Mouse (Mus musculus): ENCODE measurements at regions not wholly inside any gene's neighbourhood (a gene's known extent, or its start where the extent isn't known, plus 50 kb on each side); places are given as distances from the start of the nearest gene placed in this dataset.

DNA sequence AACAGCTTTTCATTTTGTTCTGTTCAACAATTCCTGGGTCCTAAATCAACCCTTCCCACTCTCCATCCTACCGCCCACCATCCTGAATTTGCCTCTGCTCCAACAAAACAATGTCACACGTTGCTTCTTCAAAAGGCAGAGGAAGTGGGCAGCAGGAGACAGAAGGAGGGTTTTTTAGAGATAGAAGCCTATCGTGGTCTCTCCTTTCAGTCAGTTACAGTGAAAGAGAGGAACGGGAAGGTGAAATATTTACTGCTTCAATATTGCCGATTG is 181.7 kb downstream of the Rdh14 start:
- DNase-seq = no peak

DNA sequence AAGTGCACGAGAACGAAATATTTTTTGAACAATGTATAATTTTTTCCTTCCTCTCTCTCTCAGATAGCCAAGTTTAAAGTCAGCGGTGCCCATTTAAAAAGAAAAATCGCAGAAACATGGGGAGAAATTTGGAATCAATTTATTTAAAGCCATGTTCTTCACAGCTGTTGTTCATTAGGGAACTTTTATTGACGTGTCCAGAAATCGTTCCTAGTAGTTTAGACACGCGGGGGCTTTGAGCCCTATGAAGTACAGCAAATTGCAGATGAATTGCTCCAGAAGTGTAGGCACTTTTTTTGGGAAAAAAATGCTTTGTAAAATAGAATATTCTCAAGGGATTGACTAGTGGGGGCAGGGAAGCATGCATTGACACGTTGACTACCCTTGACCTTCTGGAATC is 182.8 kb downstream of the Rdh14 start:
- DNase-seq = no peak

DNA sequence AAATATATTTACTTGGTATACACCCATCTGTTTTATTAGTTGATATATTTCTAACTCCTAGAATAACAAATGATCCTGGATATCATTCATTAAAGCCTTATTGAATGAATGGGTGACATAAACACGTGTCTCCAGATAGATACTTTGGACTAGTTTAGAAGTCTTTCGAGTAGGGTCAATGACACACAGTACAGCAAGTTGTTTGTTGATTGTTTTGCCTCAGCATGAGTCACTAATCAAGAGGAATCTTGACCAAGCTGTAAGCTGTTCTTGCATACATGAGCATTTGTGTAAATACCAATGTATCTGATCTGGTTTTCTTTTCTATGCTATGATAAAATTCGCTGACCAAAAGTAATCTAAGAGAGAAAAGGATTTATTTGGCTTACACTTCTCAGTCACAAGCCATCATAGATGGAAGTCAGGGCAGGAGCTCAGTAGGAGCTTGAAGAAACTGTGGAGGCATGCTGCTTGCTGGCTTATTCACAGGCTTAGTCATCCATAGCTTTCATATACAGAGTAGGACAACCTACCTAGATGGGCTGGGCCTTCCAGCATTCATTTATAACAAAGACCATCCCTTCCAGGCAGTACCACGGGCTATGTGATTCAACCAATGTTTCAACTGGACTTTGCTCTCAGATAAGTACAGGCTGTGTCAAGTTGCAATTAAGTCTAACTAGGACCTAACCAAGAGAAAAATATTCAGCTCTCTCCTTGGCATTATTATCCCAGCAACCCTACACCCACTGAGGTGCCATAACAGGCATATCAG is 192.5 kb downstream of the Rdh14 start:
- DNase-seq = no peak

DNA sequence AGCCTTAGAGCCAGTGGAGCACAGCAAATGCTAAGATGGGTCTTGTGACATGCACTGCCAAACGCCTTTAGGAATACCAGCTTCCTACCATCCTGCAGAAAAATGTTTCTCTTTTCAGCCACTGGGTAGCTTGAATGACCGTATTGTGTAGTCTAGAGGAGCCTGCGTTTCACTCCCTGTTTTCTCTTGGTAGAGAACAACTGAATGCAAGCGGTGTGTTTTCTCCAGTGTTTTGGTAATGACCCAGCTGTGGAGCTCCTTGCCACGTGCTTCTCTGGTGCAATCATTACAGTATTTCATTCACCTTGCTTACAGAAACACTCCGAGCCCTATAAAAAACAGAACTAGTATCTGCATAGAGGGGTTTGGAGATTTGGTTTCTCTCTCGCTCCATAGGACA is 193.5 kb downstream of the Rdh14 start:
- DNase-seq = peak in 1 of 2 experiments; percentile 10

DNA sequence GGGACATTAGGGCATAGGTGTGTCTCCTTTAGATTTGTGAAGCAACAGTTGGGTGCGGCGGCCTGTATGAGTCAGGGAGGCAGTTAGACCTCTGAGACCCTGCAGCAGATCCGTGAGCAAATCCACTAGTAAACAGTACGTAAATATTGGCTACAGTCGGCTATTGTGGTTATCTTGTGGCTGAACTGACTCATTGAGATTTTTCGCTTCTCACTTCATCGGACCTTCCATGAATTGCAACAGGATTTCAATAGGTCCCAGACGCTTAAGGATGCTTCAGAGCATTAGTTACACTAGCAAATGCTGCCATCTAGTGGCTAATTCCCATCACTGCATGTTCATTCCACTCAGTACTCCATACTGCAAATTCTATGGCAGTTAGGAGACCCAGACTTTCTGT is 199.0 kb downstream of the Rdh14 start:
- DNase-seq = peak; percentile 40 to 79

DNA sequence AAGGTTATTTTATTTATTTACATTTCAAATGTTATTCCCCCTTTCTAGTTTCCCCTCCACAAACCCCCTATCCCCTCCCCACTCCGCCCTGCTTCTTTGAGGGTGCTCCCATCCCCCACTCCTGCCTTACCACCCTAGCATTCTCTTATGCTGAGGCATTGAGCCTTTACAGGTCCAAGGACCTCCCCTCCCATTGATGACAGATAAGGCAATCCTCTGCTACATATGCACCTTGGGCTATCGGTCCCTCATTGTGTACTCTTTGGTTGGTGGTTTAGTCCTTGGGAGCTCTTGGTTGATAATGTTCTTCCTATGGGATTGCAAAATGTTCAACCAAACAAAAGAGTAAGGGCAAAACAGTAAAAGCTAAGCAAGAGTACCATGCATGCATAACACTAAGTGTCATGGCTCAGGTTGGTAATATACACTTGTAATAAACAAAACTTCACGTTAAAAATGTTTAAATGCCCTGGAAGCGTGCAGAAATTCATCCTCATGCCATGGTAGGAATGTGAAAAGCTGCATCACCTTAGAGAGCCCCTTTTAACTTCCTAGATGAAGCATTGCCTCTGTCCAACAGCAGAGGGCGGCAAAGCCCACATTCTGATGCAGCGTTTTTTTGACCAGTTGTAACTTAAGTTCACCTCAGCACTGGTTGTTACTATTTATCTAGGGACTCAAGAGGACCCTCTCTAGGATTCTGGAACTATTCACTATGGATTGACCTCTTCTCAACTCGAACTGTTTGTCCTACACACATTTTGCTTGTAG is 207.6 kb downstream of the Rdh14 start:
- peak in 1 of 2 experiments; percentile 68 for DNase-seq

DNA sequence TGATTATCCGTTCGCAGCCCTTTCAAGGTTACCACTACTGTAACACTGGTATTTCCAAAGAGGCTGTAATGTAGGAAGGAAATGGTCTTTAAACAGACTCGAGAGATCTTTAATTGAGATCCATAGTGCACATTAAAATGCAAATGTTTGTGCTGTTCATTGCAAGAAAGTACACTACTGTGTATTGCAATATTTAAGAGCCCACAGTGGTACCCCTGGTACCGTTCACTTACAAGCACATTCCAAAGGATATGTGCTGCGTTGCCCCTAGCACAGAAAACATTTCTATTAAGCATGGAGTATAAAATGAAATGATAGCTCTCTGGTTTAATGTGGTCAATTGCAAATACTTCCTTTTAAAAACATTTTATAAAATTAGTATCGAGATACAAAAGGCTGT is 209.5 kb downstream of the Rdh14 start:
- no peak for DNase-seq

DNA sequence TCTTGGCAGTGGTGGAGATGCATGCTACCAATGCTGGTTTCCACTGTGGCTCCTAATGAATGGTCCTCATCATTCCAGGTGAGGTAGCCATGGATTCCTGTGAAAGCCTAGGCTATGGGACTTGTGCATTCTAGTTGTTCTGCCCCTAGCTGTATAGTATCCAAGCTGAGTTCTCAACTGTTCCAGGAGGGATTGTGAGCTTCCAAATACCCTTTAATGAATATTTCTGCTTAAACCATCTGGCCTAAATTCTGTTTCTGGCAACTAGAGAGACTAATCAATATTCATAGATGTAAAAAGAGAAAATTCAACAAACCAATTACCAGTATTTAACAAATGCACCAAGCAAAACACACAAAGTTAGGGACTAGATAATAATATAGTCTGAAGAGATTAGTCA is 227.7 kb downstream of the Rdh14 start:
- no peak for DNase-seq

DNA sequence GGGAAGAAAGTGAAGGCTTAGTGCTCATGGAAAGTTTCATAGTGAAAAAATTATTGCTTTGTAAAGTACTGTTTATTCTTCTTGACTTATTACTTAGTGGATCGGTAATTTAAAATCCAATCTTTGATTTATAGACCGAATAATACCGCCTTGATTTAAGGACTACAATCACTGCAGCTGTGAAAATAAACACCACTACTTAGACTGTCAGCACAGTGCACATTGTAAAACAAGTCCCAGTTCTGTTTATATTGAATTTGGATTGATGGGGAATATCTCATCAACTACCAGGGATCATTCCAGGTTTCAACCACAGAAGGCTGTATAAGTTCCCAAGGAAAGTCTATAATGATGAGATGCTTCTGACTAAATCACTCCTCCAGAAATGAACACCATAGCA is 230.0 kb downstream of the Rdh14 start:
- no peak for DNase-seq

DNA sequence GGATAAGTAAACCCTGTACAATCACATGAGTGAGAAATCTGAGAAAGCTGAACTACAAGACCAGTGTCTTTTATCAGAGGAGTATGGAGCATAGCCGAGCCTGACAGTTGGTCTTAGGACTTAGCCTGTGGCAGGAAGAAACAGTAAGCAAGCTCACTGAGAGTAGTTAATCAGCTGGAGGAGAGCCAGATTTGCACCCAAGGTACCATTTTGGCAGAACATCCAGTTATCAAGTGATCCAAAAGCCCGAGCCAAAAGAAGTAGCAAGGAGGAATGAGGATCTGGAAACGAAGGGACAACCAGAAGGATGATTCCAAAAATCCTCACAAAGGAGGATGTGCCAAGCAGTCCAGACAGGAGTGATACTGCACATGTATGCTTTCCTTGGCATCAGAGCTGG is 248.0 kb downstream of the Rdh14 start:
- DNase-seq = no peak

DNA sequence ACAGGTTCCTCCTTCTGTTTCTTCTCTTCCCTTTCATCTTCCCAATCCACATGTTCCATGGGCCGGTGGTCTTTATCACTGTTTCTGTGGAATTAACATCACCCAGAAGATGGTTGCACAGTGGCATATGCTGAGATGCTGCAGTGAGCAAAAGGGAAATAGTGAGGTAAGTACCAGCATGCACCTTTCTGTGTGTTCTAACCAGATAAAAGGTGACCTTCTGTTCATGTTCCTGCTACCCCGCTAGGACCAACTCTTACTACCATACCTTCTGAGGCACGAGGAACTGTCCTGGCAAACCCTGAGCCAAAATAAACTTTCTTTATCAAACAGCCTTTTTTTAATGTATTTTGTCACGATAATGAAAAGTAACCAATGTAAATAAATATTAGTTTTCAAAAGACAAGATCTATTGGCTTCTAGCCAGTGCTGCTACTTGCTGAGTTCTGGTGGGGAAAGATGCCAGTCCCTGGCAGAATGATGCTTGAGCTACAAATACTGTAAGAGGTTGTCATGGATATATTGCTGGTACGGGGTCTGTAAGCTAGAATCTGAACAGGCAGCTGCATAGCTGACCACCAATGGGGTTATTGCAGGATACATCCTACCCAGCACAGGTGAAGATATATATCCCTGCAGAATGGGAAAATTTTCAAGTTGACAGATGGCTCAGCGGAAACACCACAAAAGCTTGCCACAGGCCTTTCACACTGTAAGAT is 264.1 kb downstream of the Rdh14 start:
- DNase-seq = no peak

DNA sequence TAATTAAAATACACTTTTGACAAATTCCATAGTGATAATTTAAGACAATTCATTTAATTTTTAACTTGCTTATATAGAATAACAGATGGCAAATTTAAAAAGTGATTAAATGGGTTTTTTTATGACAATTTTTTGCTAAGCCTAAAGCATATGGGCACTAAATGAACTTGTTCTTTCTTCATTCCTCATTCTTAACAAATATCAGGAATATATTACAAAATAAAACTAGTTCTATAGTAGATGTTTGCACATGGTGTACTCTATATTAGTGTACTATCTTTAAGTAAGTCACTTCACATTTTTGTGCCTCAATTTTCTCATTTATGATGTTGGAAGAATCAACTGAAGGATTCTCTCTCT is 264.6 kb downstream of the Rdh14 start:
- no peak for DNase-seq

DNA sequence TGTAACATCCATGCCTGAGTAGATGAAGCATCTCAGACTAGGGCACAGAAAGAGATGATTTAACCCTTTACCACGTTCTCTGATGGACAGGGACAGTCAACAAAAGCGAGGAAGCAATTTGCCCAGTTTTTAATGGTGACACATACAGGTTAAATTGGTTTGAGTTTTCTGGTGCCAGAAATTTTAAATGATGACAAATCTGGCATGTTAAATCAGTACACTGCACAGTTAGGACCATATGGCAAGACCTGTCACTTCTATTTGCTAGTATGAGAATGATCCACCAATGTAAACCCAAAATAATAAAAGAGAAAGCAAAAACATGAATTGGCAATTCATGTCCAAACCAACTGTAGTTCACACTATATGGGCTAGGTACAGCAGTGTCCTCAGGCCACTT is 268.3 kb downstream of the Rdh14 start:
- DNase-seq = no peak

DNA sequence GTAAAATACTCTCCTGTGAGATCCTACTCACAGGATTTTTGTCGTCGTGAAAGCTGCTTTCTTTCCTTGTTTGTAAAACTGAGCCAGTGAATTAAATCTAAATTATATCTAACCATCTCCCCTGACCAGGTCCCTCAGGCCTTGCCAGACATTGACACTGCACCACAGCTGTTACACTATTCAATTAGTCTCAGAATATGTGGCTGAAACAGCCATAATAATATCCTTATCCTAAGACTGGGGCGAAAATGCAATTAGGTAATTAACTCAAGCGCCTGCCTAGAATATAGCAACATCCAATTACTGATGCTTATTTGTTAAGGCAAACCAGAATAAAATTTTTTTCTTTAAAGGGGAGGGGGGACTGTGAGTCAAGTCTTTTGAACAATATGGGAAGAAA is 296.2 kb downstream of the Rdh14 start:
- no peak for DNase-seq

All from kidney, postnatal 25 days (tissue).